Mouse (Mus musculus): ENCODE results near the gene C1qtnf3. TPM values are rescaled to one million over a fixed set of nuclear protein-coding genes. Genes with fewer than 3 reads are reported as not detected.
"Not testable (repeated sequence)": the region's sequence is repeated elsewhere in the genome, so short reads cannot be mapped to it uniquely, and the experiment has no call there.

C1qtnf3 gene
- polyA plus RNA-seq, 1 experiment: 1.7 TPM

DNA sequence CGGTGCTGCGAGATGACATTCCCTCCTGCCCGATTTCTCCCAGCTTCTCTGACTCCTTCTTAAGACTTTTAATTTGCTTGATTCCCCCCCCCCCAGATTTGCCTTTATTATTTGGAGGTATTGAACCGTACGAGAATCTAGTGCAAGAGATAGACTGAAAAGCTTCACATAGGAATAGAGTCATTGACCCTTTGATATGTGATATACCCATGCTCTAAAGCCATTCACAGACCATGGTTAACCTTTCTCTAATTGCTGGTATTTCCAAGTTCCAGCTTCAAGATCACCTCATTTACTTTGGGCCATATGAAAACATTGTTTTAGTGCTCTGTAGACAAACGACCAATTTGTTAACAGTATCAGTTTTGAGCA lies 29.9 kb downstream of the C1qtnf3 start:
- H3K4me3 ChIP-seq (replicated peaks; ENCODE audit: extremely low read depth, low read depth, low read length): peak overlapping the region; percentile 98
- no peak for TF ChIP-seq CTCF (IDR thresholded peaks at IDR 0.05; ENCODE audit: insufficient read depth, low read length)
- TF ChIP-seq POLR2A (IDR thresholded peaks at IDR 0.05; ENCODE audit: borderline replicate concordance, extremely low read depth, low read depth, low read length): no peak
- no peak for DNase-seq
- 3% methylated on average over 6 of the region's 6 CpGs for WGBS
- H3K4me1 ChIP-seq (ENCODE audit: control insufficient read depth, insufficient read depth, low read length): peaks cover 2% of the 10 kb centered on the region

DNA sequence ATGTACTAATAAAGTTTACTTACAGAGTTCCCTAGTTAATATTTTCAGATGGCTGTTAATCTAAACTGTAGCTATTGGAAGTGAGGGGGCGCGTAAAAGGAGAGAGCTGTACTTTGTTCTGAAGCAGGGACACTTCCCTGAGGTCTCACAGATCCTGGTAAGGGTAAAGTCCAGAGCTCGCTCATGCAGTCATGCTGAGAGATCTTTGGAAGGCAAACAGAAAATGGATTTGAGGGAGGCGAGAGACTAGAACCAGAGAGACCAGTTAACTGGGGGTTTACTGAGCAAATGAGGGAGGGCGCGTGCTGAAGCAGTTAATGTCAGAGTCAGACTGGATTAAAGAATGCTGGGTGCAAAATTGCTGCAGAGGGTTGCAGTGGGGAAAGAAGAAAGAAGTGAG lies 33.6 kb downstream of the C1qtnf3 start:
- no peak for TF ChIP-seq CTCF (IDR thresholded peaks at IDR 0.05; ENCODE audit: insufficient read depth, low read length)
- TF ChIP-seq POLR2A (IDR thresholded peaks at IDR 0.05; ENCODE audit: borderline replicate concordance, extremely low read depth, low read depth, low read length): no peak
- Histone ChIP-seq H3K4me3 (replicated peaks; ENCODE audit: extremely low read depth, low read depth, low read length) (no peak overlapping the region), H3K4me1 (ENCODE audit: control insufficient read depth, insufficient read depth, low read length) (peaks cover 2% of the 10 kb centered on the region)
- DNase-seq: no peak
- whole genome bisulfite sequencing: 88% methylated on average over 6 of the region's 6 CpGs

DNA sequence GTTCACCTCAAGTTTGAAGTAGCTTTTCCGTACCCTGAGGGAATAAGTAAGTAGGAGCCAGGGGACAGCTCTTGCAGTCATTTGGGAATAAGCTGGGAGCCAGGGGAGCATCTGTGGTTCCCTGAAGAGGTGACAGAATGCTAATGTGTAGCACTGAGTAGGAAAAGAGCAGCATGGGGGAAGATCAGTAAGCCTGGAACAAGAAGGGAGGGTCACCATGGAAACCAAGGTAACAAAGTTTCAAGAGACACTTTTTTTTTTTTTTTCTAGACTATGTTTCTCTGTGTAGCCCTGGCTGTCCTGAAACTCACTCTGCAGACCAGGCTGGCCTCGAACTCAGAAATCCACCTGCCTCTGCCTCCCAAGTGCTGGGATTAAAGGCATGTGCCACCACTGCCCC lies 34.3 kb downstream of the C1qtnf3 start:
- not testable (repeated sequence) for H3K4me3 ChIP-seq (replicated peaks; ENCODE audit: extremely low read depth, low read depth, low read length); DNase-seq; H3K4me1 ChIP-seq (ENCODE audit: control insufficient read depth, insufficient read depth, low read length)
- WGBS: 82% methylated on average over 2 of the region's 2 CpGs

DNA sequence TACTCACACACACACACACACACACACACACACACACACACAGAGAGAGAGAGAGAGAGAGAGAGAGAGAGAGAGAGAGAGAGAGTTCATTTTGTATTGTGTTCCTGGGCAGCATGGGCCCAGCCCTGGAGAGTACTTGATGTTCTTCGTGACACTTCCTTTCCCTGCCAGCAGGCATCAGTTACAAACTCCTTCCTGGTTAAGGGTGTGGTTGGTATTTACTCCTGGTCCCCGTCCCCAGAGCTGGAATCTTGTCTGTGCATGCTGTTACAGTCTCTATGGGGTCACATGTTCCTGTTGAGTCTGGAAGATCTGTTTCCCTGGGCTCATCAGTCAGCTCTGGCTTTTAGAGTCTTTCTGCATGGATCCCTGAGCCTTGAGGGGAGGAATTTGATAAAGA lies 38.3 kb downstream of the C1qtnf3 start:
- TF ChIP-seq CTCF (IDR thresholded peaks at IDR 0.05; ENCODE audit: insufficient read depth, low read length) (no peak), POLR2A (IDR thresholded peaks at IDR 0.05; ENCODE audit: borderline replicate concordance, extremely low read depth, low read depth, low read length) (no peak)
- 30% methylated on average over 2 of the region's 2 CpGs for WGBS
- Histone ChIP-seq H3K4me3 (replicated peaks; ENCODE audit: extremely low read depth, low read depth, low read length) (no peak overlapping the region), H3K4me1 (ENCODE audit: control insufficient read depth, insufficient read depth, low read length) (no peaks in the 10 kb centered on the region)
- DNase-seq: no peak

DNA sequence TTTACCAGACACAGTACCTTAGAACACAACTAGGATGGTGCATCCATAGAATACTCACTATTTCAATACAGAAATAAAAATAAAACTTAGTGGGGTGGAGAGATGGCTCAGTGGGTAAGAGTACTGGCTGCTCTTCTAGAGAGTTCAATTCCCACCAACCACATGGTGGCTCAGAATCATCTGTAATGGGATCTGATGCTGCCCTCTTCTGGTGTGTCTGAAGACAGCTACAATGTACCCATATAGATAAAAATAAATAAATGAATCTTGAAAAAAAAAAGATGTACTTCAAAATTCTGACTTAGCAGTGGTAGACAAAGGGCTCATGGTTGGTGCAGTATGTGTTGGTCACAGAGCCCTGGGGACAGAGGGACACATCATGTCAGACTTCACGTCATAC lies 39.4 kb downstream of the C1qtnf3 start:
- DNase-seq: no peak
- WGBS: 100% methylated on average over 1 of the region's 1 CpGs
- no peak overlapping the region for H3K4me3 ChIP-seq (replicated peaks; ENCODE audit: extremely low read depth, low read depth, low read length)
- H3K4me1 ChIP-seq (ENCODE audit: control insufficient read depth, insufficient read depth, low read length): no peaks in the 10 kb centered on the region
- no peak for TF ChIP-seq POLR2A (IDR thresholded peaks at IDR 0.05; ENCODE audit: borderline replicate concordance, extremely low read depth, low read depth, low read length)
- no peak for TF ChIP-seq CTCF (IDR thresholded peaks at IDR 0.05; ENCODE audit: insufficient read depth, low read length)

DNA sequence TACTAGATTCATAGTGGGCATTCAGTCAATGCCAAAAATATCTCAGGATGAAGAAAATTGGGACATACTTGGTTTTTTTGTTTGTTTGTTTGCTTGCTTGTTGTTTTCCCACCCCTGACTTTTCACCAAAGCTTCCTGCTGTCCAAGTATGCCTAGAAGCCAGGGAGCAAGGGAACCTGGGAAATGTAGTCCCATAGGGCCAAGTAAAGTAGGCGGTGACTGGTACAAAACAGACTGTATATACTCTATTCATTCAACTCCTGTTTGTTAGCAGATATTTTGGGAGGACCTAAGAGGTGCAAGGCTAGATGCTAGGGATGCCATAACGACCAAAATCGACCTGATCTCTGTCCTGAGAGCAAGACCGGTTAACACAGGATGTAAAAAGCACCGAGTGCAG lies 47.7 kb downstream of the C1qtnf3 start:
- TF ChIP-seq POLR2A (IDR thresholded peaks at IDR 0.05; ENCODE audit: borderline replicate concordance, extremely low read depth, low read depth, low read length): no peak
- TF ChIP-seq CTCF (IDR thresholded peaks at IDR 0.05; ENCODE audit: insufficient read depth, low read length): no peak
- Histone ChIP-seq H3K4me1 (ENCODE audit: control insufficient read depth, insufficient read depth, low read length) (no peaks in the 10 kb centered on the region), H3K4me3 (replicated peaks; ENCODE audit: extremely low read depth, low read depth, low read length) (no peak overlapping the region)
- WGBS: 53% methylated on average over 5 of the region's 5 CpGs
- no peak for DNase-seq

DNA sequence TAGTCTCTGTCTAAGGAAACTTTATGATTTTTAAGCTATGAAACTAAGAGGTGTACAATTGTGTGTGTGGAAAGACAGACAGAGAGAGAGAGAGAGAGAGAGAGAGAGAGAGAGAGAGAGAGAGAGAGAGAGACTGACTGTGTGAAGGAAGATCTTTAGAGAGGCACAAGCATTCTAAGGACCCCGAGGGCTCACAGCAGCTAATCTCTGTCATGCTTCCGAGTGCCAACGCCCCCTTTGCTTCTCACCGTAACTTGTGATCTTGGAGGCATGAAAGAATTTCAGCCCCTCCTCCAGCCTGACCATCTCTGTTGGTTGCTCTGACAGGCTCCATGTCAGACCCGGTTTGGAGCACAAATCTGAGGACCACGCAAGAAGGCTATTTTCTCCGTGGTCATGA lies 48.3 kb downstream of the C1qtnf3 start, which contains the start of gene Slc45a2:
TSS of gene Slc45a2 (plus strand) at position 301 of the 400 bp plus-strand sequence.
- no peaks in the 10 kb centered on the region for H3K4me1 ChIP-seq (ENCODE audit: control insufficient read depth, insufficient read depth, low read length)
- no peak for TF ChIP-seq CTCF (IDR thresholded peaks at IDR 0.05; ENCODE audit: insufficient read depth, low read length)
- no peak for TF ChIP-seq POLR2A (IDR thresholded peaks at IDR 0.05; ENCODE audit: borderline replicate concordance, extremely low read depth, low read depth, low read length)
- H3K4me3 ChIP-seq (replicated peaks; ENCODE audit: extremely low read depth, low read depth, low read length): no peak within 1 kb of the TSS
- WGBS: 60% methylated on average over 7 of the region's 7 CpGs
- DNase-seq: no peak

DNA sequence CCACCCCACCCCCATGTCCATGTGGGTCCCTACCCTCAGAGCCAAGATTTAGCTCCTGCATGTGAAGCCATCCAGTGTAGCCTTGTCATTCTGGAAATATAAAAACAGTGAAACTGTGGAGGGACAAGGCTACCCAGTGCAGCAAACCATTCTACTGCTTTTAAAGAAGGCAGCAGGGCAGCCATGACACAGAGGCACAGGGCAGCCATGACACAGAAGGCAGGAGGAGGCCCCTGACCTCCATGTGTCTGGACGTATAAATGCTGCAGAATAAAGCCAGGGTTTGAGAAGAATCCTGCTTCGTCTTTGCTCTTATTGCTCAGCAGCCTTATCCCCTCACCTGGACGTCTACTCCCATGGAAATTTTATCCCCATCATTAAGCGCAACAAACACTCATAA lies 51.7 kb downstream of the C1qtnf3 start:
- TF ChIP-seq POLR2A (IDR thresholded peaks at IDR 0.05; ENCODE audit: borderline replicate concordance, extremely low read depth, low read depth, low read length): no peak
- no peak for TF ChIP-seq CTCF (IDR thresholded peaks at IDR 0.05; ENCODE audit: insufficient read depth, low read length)

DNA sequence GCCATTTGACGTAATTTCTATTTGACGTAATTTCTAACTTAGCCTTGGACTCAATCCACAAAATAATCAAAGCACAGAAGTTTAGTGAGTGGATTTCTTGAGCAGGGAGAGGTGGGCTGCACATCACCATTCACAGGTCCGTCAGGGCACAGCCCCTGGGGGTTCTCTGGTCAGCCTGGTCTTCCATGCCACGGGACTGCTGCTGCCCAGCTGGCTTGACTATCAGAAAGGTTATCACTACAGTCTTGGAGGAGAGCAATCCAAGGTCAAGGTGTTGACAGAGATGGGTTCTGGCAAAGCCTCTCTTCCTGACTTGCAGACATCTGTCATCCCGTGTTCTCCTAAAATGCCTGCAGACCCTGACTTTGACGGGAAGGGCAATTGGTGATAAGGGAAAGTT lies 52.5 kb downstream of the C1qtnf3 start:
- H3K4me3 ChIP-seq (replicated peaks; ENCODE audit: extremely low read depth, low read depth, low read length): no peak overlapping the region
- DNase-seq: no peak
- TF ChIP-seq POLR2A (IDR thresholded peaks at IDR 0.05; ENCODE audit: borderline replicate concordance, extremely low read depth, low read depth, low read length) (no peak), CTCF (IDR thresholded peaks at IDR 0.05; ENCODE audit: insufficient read depth, low read length) (no peak)
- WGBS: 60% methylated on average over 6 of the region's 6 CpGs
- no peaks in the 10 kb centered on the region for H3K4me1 ChIP-seq (ENCODE audit: control insufficient read depth, insufficient read depth, low read length)

More for the DNA sequence above, 51.7 kb downstream of the C1qtnf3 start:
- WGBS: 87% methylated on average over 4 of the region's 4 CpGs
- no peak for DNase-seq
- Histone ChIP-seq H3K4me1 (ENCODE audit: control insufficient read depth, insufficient read depth, low read length) (no peaks in the 10 kb centered on the region), H3K4me3 (replicated peaks; ENCODE audit: extremely low read depth, low read depth, low read length) (no peak overlapping the region)

DNA sequence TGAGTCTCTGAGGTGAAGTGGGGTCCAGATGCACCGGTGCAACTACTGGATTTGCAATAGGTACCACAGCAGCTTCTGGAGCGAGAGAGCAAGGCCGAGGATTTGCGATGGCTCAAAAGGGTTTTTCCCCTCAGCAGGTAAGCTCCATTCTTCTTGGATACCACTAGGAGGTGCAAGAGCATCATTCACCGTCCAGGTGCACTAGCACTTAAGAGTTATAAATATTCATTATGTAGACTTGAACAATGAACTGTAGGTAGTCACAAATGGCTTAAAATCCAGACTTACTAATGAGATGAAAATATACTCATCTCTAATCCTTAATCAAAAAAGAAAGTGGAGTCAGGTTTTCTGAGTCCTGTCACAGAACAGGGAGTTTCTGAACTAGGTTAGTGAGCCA lies 56.6 kb downstream of the C1qtnf3 start:
- no peaks in the 10 kb centered on the region for H3K4me1 ChIP-seq (ENCODE audit: control insufficient read depth, insufficient read depth, low read length)
- H3K4me3 ChIP-seq (replicated peaks; ENCODE audit: extremely low read depth, low read depth, low read length): no peak overlapping the region
- TF ChIP-seq POLR2A (IDR thresholded peaks at IDR 0.05; ENCODE audit: borderline replicate concordance, extremely low read depth, low read depth, low read length): no peak
- TF ChIP-seq CTCF (IDR thresholded peaks at IDR 0.05; ENCODE audit: insufficient read depth, low read length): no peak
- WGBS: 32% methylated on average over 5 of the region's 5 CpGs
- no peak for DNase-seq

Measured in lung, adult 2 months (tissue).